Mouse (Mus musculus): ENCODE data around the gene Cul9.
"Not testable (repeated sequence)": the region's sequence is repeated elsewhere in the genome, so short reads cannot be mapped to it uniquely, and the experiment has no call there.

The Cul9 gene

DNA sequence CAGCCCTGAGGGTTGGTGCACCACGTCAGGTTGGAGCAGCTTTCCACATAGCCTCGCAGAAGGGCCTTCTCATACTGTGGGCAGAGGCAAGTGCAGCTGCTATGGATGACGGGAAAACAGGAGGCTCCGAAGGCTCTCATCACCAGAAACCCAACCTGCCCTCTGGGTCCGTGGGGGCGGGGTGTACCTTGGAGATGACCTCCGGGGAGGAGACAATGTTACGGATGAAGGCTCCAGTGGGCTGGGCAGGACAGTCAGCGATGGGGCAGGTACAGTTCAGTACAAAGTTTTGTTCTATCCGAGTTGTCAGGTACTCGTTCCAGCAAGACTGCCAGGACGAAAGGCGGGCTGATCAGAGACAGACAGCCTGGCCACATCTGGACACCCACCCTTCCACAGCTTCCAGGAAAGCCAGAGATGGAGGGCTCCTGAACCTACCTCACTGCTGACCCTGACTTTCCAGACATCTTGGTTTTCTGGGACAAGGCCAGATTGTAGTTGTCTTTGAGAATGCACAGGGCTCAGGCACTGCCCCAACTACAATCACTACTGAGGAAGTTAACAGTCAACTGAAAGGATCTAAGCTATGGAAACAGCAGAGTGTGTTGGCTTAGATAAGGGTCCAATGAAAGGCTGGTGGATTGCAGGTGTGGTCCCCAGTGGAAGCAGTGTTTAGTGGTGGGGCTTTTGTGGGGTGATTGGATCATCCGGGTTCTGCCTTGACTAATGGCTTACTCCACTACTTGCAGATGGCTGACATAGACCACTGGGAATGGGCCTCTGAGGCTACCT, 42.1 kb downstream of the Cul9 start:
- no peak for DNase-seq (ENCODE audit: low read depth, low spot score)

DNA sequence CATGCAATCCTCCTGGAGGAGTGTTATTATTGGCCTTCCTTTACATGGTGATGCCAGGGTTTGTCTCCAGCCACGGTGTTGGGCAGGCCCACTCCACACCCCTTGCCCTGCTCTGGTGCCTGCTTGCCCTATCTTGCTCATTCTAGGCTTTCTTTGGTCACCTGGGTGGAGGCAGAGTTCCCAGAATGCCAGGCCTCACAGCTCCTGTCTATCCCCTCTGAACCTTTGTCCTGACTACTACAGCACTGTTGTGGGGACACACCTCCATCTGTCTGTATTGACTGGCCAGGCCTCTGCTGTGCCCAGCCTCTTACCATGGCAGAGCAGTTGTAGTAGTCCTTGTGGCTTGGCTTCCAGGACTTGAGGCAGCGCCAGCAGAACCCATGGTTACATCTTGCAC, 43.4 kb downstream of the Cul9 start:
- no peak for DNase-seq (ENCODE audit: low read depth, low spot score)

GRCm38 (mm10) chr17:46497956-46498355, 48.2 kb downstream of the Cul9 start:
- peak; percentile 69 for DNase-seq (ENCODE audit: low read depth, low spot score)

DNA sequence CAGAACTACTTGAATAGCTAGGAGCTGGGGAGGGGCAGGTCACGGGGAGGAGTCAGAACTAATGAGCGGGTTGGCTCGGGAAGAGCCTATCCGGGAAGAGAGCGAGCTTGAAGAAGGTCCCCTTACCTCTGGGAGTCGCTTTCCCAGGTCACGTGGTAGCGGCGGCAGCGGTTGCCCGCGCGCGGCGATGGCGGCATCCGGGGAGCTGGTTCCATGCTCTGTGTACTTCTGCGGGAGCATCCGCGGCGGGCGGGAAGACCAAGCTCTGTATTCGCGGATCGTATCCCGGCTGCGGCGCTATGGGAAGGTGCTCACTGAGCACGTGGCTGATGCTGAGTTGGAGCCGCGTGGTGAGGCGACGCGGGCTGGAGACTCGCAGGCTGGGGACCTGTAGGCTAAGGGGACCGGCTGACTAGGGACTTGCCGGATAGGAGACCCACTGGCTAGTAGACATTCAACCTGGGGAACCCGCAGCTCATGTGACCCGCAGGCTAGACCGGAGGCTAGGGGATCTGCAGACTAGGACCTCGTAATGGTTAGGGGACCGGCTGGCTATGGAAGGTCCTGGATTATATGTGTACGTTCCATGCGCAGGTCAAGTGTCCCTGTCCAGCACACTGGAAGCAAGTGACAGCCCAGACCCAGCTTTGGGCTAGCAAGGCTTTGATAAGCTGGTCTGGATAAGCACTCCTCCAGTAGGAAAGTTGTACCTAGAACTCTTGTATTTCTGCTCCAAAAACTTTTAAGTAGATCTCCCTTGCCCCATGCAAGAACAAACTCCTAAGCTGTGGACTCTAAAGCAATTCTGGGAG, 49.4 kb downstream of the Cul9 start, which contains the start of gene Dnph1:
TSS of gene Dnph1 (plus strand) at position 89 of the 812 bp plus-strand sequence.
- peak; percentile 95 for DNase-seq (ENCODE audit: low read depth, low spot score)

DNA sequence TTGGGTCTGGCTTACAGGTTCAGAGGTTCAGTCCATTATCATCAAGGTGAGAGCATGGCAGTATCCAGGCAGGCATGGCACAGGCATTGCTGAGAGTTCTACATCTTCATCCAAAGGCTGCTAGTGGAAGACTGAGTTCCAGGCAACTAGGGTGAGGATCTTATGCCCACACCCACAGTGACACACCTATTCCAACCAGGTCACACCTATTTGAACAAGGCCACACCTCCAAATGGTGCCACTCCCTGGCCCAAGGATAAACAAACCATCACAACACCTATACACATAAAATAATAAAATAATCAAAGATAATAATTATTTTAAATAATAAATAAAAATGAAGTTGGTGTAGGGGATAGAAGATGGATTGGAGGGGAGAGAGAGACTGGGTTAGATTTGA, 50.1 kb downstream of the Cul9 start:
- not testable (repeated sequence) for DNase-seq (ENCODE audit: low read depth, low spot score)

DNA sequence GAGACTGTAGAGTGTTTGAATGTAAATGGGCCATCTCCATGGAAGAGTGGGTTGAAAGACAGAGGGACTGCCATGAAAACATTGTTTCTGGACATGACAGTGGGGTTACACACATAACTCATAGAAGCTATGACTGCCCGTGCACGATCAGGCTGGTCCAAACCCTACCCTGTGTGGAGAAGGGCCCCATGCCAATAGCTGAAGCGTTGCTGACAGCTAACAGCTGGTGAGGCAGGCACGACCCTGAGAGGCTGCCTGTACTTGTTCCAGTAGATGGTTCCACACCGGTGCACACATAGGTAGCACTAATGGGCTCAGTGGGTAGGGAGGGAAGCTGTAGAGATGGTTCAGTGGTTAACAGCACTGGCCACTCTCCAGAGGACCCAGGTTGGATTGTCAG, 50.7 kb downstream of the Cul9 start:
- no peak for DNase-seq (ENCODE audit: low read depth, low spot score)

GRCm38 (mm10) chr17:46487431-46487830, 58.8 kb downstream of the Cul9 start, which contains the start of gene Ttbk1:
Gene Ttbk1 (minus strand): TSS chr17:46487675.
- no peak for DNase-seq (ENCODE audit: low read depth, low spot score)

- DNase-seq (ENCODE audit: low read depth, low spot score): no peak
These were observed 59.2 kb downstream of the Cul9 start for GRCm38 (mm10) chr17:46486995-46487394.

DNA sequence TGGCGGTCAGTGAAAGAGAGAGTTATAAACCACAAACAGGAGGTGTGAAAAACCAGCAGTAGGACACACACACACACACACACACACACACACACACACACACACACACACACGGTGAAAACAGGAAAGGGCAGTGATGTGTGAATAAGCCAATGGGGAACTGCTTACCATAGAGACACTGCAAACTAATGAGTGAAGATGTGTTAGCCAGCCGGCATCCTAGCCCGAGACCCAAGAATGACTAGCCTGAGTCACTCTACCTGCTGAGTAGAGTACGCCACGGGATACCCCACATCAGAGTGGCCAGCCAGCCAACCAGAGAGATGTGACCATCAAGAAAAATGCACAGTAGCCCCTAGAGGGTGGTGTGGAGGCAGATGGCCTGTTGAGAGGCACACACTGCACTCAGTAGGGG, 61.7 kb downstream of the Cul9 start:
- DNase-seq (ENCODE audit: low read depth, low spot score): peak; percentile 40

GRCm38 (mm10) chr17:46484021-46484431, 62.2 kb downstream of the Cul9 start:
- peak; percentile 42 for DNase-seq (ENCODE audit: low read depth, low spot score)

DNA sequence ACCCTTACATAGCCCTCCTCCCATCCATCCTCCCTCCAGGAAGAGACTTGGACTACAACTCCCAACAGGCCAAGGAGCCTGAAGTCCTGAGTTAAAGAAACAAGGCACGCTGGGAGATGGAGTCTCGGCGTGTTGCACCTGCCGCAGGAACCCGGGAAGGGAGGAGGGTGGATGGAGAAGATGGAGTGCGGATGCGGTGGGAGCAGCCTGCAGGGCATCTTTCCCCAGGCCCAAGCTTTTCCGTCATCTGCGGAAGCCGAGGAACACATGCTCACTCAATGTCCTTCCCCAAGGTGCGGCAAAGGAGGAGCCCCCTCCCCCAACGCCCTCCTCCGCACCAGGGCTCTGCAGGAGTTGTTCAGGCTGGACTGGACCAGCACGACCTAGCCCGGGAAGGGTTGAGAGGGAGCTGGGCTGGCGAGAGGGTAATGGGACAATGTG, 62.6 kb downstream of the Cul9 start:
- peak; percentile 78 for DNase-seq (ENCODE audit: low read depth, low spot score)

DNA sequence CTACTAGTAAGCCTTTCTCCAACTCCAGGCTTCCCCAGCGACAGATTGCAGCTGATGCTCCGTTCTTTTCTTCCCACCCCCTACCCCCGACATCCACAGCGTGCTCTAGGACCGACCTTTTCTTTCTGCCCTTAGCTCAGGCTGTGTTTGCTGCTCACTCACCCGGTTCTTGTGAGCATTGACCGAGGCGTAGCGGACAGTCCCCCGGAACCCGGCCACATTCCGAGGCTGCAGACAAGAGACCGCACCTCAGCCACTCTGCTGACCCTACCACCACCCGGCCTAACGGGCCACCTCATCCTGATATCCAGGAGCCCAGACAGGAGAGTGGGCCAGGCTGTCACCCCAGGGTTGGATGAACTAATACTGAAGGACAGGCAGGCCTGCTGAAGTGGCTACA, 68.9 kb downstream of the Cul9 start:
- no peak for DNase-seq (ENCODE audit: low read depth, low spot score)

DNA sequence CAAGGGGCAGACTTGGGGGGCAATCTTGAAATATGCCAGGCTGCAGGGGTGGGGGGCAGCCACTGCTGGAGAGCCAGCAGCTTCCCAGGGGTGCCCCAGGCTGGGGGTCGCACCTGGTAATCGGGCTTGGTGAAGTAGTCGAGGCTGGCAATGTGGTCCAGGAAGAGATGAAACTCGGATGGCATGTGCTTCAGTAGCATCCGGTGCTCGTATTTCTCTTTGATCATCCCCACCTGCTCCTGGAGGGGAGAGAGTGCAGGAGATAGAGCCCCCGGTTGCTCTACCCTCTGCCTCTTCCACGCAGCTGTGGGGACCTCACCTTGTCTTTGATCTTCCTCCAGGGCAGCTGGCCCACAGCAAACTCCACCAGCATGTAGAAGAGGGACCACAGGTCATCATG, 69.6 kb downstream of the Cul9 start:
- no peak for DNase-seq (ENCODE audit: low read depth, low spot score)

- no peak for DNase-seq (ENCODE audit: low read depth, low spot score)
These were observed 78.4 kb downstream of the Cul9 start for GRCm38 (mm10) chr17:46467830-46468229.

GRCm38 (mm10) chr17:46462226-46462625, 84.0 kb downstream of the Cul9 start:
- DNase-seq (ENCODE audit: low read depth, low spot score): no peak

DNA sequence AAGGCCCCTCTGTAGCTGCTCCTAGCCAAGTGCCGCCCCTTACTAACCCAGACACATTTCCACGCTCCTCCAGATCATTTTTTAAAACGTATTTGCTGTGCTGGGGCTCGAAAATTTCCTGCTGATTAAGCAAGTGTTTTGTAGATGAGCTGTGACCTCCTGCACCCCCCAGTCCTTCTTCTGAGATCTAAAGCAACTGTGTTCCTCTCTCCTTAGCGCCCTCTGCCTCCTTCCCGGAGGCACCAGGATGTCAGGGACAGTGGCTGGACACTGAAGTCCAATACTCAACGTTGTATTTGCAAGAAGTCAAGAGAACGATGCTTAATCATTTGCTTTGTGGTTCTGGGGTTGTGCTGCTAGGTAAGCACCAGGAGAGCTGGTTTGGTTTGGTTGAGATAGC, 84.8 kb downstream of the Cul9 start:
- DNase-seq (ENCODE audit: low read depth, low spot score): no peak

GRCm38 (mm10) chr17:46460673-46461072, 85.5 kb downstream of the Cul9 start:
- no peak for DNase-seq (ENCODE audit: low read depth, low spot score)

GRCm38 (mm10) chr17:46458439-46458838, 87.7 kb downstream of the Cul9 start:
- peak; percentile 44 for DNase-seq (ENCODE audit: low read depth, low spot score)

DNA sequence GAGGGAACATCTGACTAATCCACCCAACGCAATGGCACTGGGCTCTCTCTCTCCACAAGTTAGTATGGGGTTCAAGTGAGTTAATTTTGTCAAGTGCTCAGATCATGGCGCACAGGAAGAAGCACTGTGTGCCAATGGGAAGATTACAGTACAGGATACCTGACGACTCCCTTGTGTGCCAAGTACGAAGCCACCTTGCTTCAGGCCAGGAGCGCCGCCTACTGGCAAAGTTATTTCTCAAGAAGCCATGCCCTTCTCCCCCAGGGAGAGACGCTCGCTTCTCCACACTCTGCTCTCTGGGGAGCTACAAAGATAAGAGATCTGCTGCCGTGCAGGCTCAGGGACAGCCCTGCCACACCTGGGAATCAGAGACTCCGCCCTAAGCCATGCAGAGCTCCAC, 88.4 kb downstream of the Cul9 start:
- peak; percentile 84 for DNase-seq (ENCODE audit: low read depth, low spot score)

DNA sequence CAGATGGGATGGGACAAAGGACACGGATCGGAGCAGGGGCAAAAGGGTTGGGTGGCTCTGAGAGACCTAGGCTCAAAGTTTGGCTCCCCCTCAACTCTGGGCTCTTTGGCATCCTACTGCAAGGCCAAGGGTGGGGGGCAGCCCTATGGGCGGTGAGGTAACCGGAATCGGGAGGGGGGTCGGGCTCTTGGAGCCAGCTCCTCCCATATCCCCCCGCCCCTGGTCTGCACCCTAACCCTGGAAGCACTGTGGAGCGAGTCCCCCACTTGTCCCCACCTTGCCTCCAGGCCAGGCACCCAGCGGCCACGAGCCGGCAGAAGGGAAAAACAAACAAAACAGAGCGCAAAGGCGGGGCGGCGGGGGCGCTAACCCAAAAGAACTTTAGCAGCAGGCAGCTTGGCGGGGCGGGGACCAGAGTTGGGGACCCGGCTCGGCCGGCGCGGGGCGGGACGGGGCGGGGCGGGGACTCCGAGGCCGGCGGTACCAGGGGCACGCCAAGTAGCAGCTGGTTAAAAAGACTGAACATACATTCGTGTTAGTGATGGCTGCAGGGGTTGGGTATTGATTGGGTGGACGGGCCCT, 91.0 kb downstream of the Cul9 start:
- peak; percentile 37 for DNase-seq (ENCODE audit: low read depth, low spot score)

GRCm38 (mm10) chr17:46454539-46454938, 91.6 kb downstream of the Cul9 start:
- peak; percentile 49 for DNase-seq (ENCODE audit: low read depth, low spot score)

DNA sequence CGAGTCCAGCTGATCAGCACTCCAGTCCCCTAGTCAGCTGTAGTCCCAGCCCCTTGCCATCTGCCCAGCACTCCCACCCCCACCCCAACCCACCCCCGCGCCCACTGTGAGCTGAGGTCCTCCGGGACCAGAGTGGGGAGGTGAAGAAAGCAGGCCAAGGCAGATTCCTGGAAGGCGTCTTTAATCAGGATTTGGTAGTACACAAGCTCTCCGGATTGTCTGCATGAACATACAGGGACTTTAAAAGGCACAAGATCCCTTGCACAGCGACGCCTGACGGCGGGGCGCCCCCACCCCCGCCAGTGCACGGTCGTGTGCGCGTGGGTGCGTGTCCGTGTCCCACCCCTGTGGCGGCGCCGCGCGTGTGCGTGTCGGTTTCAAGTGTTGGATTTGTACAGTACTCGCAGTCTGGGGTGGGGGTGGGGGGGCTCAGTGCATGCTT, 92.2 kb downstream of the Cul9 start:
- DNase-seq (ENCODE audit: low read depth, low spot score): no peak
